Mouse (Mus musculus) left cerebral cortex, adult 11 months (tissue): Measurements from ENCODE around the gene Usp5.
A peak's percentile ranks its signal among the peaks of the same experiment; 100 is the strongest.

Source experiments
- DNase-seq: peaks from one replicate; pipeline ENCODE4 v3.0.0; 2022; ENCODE audit warnings: low spot score

The Usp5 gene

DNA sequence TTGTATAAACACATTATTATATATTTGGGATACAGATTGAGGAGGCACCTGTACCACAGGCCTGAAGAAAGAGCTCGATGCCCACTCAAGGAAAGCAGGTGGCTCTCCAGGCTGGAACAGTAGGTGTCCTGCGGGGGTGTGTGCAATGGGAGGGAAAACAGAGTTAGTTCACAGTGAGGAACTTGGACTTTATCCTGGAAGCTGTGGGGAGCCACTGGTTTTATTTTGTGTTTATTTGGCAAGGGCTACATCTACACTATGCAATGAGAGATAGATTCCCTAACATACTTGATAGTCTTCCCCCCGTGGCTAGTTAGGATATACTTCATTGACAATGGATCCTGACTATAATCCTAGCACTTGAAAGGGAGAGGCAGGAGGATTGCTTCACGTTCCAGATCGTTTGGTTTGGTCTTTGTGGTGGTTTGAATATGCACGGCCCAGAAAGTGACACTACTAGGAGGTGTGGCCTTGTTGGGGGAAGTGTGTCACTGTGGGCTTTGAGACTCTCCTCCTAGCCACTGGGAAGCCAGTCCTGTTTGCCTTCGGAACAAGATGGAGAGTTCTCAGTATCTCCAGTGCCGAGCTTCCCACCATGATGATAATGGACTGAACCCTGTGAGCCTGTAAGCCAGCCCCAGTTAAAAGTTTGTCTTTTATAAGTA lies 42.4 kb downstream of the Usp5 start:
- no peak for DNase-seq

GRCm38 (mm10) chr6:124782436-124782835 lies 46.8 kb downstream of the Usp5 start:
- no peak for DNase-seq

- no peak for DNase-seq
Measured at GRCm38 (mm10) chr6:124780917-124781316, 48.4 kb downstream of the Usp5 start.

- no peak for DNase-seq
Measured at GRCm38 (mm10) chr6:124779984-124780416, 49.3 kb downstream of the Usp5 start.

GRCm38 (mm10) chr6:124779222-124779983 lies 49.9 kb downstream of the Usp5 start, which contains the start of gene Lrrc23:
Gene Lrrc23, minus strand, starts transcription at chr6:124779727.
- no peak for DNase-seq

GRCm38 (mm10) chr6:124770511-124770910 lies 58.8 kb downstream of the Usp5 start:
- no peak for DNase-seq

- DNase-seq: no peak
Measured at GRCm38 (mm10) chr6:124770013-124770412, 59.3 kb downstream of the Usp5 start.

GRCm38 (mm10) chr6:124769101-124769765 lies 60.1 kb downstream of the Usp5 start, which contains the start of gene Eno2:
Gene Eno2, minus strand, starts transcription at chr6:124769673.
- DNase-seq: peak; percentile 62

- no peak for DNase-seq
Measured at GRCm38 (mm10) chr6:124768704-124769044, 60.6 kb downstream of the Usp5 start.

DNA sequence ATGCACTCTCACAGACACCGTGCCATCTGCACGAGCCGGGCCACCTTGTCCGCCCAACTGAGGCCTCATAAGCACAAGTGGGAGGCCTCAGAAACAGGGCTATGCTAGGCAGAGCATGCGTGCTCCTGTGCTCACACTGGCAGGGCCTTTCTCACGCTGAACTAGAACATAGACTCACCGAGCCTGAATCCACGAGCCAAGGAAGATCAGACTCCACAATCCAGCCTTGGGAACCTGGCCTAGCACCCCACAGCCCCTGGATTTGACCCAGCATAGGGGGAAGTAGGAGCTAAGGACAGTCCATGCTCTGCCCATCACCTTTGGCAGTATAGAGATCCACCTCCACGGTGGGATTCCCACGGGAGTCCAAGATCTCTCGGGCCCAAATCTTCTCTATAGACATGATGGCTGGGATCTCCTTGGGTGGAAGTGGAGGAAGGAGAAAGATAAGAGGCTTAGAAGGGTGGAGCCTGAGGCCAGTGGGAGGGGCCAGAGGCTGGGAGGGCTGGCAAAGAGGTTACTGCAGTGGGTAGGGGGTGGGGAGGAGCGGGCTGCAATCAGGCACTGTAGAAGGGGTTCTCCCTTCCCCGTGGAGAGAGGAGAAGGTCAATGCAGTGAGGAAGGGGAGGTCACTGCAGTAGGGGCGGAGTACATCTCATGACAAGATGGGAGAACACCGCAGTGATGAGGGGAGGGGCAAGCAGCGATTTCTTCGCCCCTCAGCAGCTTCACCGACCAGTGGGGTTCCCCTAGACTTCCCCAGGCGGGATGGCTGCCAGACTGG lies 61.2 kb downstream of the Usp5 start:
- peak; percentile 54 for DNase-seq

GRCm38 (mm10) chr6:124767536-124767919 lies 61.8 kb downstream of the Usp5 start:
- DNase-seq: no peak

GRCm38 (mm10) chr6:124765951-124766350 lies 63.3 kb downstream of the Usp5 start:
- no peak for DNase-seq
